Mouse (Mus musculus) common myeloid progenitor, adult 5-6 weeks (primary cell): ENCODE measurements at regions not wholly inside any gene's neighbourhood (a gene's known extent, or its start where the extent isn't known, plus 50 kb on each side); places are given as distances from the start of the nearest gene placed in this dataset.

ENCODE experiments used
- ATAC-seq: replicated peaks from 2 replicates; pipeline ENCODE4 v1.8.0; 2016; ENCODE audit warnings: low read depth, mild to moderate bottlenecking, moderate TSS enrichment, inconsistent platforms; ENCODE audit not compliant: poor library complexity, severe bottlenecking

GRCm38 (mm10) chr11:31427374-31427773 is 57.5 kb upstream of the Stc2 start:
- no peak for ATAC-seq
